Mouse (Mus musculus): ENCODE data around the gene Crygb.

DNA sequence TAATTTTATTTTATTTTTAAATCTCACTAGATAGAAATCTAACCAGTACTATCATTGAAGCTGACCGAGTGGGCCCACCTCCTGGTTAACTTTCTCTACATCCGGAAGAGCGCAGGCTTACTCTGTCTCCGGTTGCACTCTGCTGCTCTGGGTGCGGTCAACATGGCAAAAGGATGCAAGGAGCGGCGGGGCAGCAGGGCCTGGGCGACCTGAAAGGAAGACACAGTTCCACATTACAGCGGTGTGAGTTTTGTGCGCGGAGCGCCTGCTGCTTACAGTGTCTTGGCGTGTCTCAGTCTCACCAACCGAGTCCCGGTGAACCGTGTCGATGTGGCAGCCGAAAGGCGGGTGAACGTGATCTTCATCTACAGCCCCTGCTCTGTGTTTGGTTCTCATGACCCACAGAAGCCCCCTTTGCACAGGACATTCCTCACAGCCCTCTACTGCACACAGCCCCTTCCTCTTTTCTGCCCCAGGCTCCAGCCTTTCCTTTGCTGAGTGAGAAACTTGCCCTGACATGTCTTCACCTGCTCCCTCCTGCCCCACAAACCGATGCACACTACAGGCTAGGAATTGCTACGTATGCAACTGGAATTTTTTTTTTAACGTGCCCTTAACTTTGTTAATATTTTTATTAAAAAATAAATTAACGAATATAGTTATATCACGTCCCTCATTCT is 27.8 kb upstream of the Crygb start:
- TF ChIP-seq USF1 (IDR thresholded peaks at IDR 0.05; ENCODE audit: low read depth) (no peak), MAX (IDR thresholded peaks at IDR 0.05) (no peak)
